Mouse (Mus musculus) E14TG2a.4 (cell line): ENCODE measurements at regions not wholly inside any gene's neighbourhood (a gene's known extent, or its start where the extent isn't known, plus 50 kb on each side); places are given as distances from the start of the nearest gene placed in this dataset.

Source experiments
- H3K27me3 ChIP-seq: 2 replicates; pipeline ENCODE4 v1.6.1; 2014; ENCODE audit warnings: low read length, control low read depth; ENCODE audit not compliant: insufficient read depth
- H3K36me3 ChIP-seq: 2 replicates; pipeline ENCODE4 v1.6.1; 2014; ENCODE audit warnings: low read length, control low read depth; ENCODE audit not compliant: insufficient read depth
- H3K4me1 ChIP-seq: replicated peaks from 2 replicates; pipeline ENCODE4 v1.6.1; 2014; ENCODE audit warnings: low read depth, low read length, control low read depth
- H3K4me3 ChIP-seq: replicated peaks from 2 replicates; pipeline ENCODE4 v1.5.1; 2014; ENCODE audit warnings: mild to moderate bottlenecking, low read length
- H3K9me3 ChIP-seq: 2 replicates; pipeline ENCODE4 v1.6.1; 2014; ENCODE audit warnings: low read length, control low read depth
- CTCF ChIP-seq: conservative IDR thresholded peaks from 2 replicates; pipeline ENCODE4 v1.5.1; 2014; ENCODE audit warnings: low read length
- NANOG ChIP-seq: IDR thresholded peaks from 2 replicates; pipeline ENCODE4 v1.6.1; 2014; ENCODE audit warnings: borderline replicate concordance, low read length, mixed read lengths
- POU5F1 ChIP-seq: IDR thresholded peaks from 2 replicates; pipeline ENCODE4 v1.6.1; 2014; ENCODE audit warnings: low read length, borderline replicate concordance

- H3K36me3 ChIP-seq: no peaks in the 10 kb centered on the region
- H3K27me3 ChIP-seq: no peaks in the 10 kb centered on the region
- peaks cover 5% of the 10 kb centered on the region; the same call in 1 of the 2 replicates for H3K9me3 ChIP-seq
- H3K4me3 ChIP-seq: no peak overlapping the region
- no peaks in the 10 kb centered on the region for H3K4me1 ChIP-seq
- TF ChIP-seq CTCF (no peak), NANOG (no peak), POU5F1 (no peak)
These were observed 70.2 kb upstream of the Srrm4 start for GRCm38 (mm10) chr5:116661851-116662250.

GRCm38 (mm10) chr5:116654486-116655420, 63.1 kb upstream of the Srrm4 start:
- no peaks in the 10 kb centered on the region for H3K27me3 ChIP-seq
- H3K36me3 ChIP-seq: no peaks in the 10 kb centered on the region
- peaks cover 8% of the 10 kb centered on the region; the same call in 1 of the 2 replicates for H3K9me3 ChIP-seq
- H3K4me1 ChIP-seq: no peaks in the 10 kb centered on the region
- TF ChIP-seq NANOG: no peak
- TF ChIP-seq POU5F1: no peak
- TF ChIP-seq CTCF: no peak
- no peak overlapping the region for H3K4me3 ChIP-seq
